Mouse (Mus musculus) embryonic facial prominence, embryonic 14.5 days (tissue): ENCODE measurements around the gene Lsm14b. TPM values are rescaled to one million over a fixed set of nuclear protein-coding genes. Genes with fewer than 3 reads are reported as not detected.
A peak's percentile ranks its signal among the peaks of the same experiment; 100 is the strongest.

Experiments used
- ATAC-seq: fragments of 200-750 bp; cut with Nextera tagmentation; 2 replicates; pipeline ENCODE4 v1.8.0; 2017; ENCODE audit warnings: low read depth, moderate number of reproducible peaks, moderate TSS enrichment
- DNase-seq: peaks from one replicate; pipeline ENCODE4 v3.0.0-alpha.2; 2015; ENCODE audit warnings: low spot score
- H3K27ac ChIP-seq: fragments of 300-500 bp; sonication (generic); replicated peaks from 2 replicates; pipeline ENCODE4 v1.5.1; 2014; ENCODE audit warnings: low read depth, mild to moderate bottlenecking, low read length, moderate library complexity
- H3K27me3 ChIP-seq: fragments of 300-500 bp; sonication (generic); replicated peaks from 2 replicates; pipeline ENCODE4 v1.6.1; 2014; ENCODE audit warnings: low read length; ENCODE audit not compliant: control insufficient read depth, insufficient read depth
- H3K36me3 ChIP-seq: fragments of 300-500 bp; sonication (generic); 2 replicates; pipeline ENCODE4 v1.6.1; 2014; ENCODE audit warnings: low read length, mixed read lengths; ENCODE audit not compliant: control insufficient read depth, insufficient read depth
- H3K4me1 ChIP-seq: fragments of 300-500 bp; sonication (generic); 2 replicates; pipeline ENCODE4 v1.6.1; 2014; ENCODE audit warnings: antibody characterized with exemption, low read length; ENCODE audit not compliant: control insufficient read depth, insufficient read depth
- H3K4me2 ChIP-seq: fragments of 300-500 bp; sonication (generic); 2 replicates; pipeline ENCODE4 v1.6.1; 2014; ENCODE audit warnings: low read depth, mild to moderate bottlenecking, low read length, moderate library complexity, mixed read lengths
- H3K4me3 ChIP-seq: fragments of 300-500 bp; sonication (generic); 2 replicates; pipeline ENCODE4 v1.5.1; 2014; ENCODE audit warnings: low read depth, mild to moderate bottlenecking, low read length
- H3K9ac ChIP-seq: fragments of 300-500 bp; sonication (generic); 2 replicates; pipeline ENCODE4 v1.6.1; 2014; ENCODE audit warnings: low read depth, mild to moderate bottlenecking, low read length, moderate library complexity, mixed read lengths
- H3K9me3 ChIP-seq: fragments of 300-500 bp; sonication (generic); 2 replicates; pipeline ENCODE4 v1.6.1; 2016; ENCODE audit warnings: low read length; ENCODE audit not compliant: control insufficient read depth
- WGBS: fragments of 180-500 bp; shearing (Covaris S2); extraction: QIAGEN DNeasy Blood & Tissue Kit; methylation state at CpG from one replicate; pipeline ENCODE4 v1.1.7; 2014; 5-methylcytosine and 5-hydroxymethylcytosine counted together
- polyA plus RNA-seq: library from polyadenylated mRNA; unstranded; fragments of >200 nt; fragmentation: Nextera tagmentation; extraction: Ambion mirVana; gene quantifications from 2 replicates; pipeline ENCODE4 v1.2.1, GENCODE M21; 2014

Lsm14b gene
- polyA plus RNA-seq, 1 experiment from 2014 or later = 6.1 TPM

- WGBS = under 1% methylated on average over 19 of the region's 66 CpGs
- Histone ChIP-seq H3K27ac (peak overlapping the region; percentile 93), H3K4me2 (peak overlapping the region; percentile 84), H3K4me1 (peaks cover 20% of the 10 kb centered on the region), H3K9ac (peak overlapping the region; percentile 93), H3K9me3 (no peaks in the 10 kb centered on the region), H3K36me3 (peaks cover 25% of the 10 kb centered on the region), H3K4me3 (peak overlapping the region; percentile 98), H3K27me3 (no peaks in the 10 kb centered on the region)
- peak; percentile 34 for DNase-seq
- ATAC-seq = peak; percentile 58
Measured at GRCm38 (mm10) chr2:180041577-180042255, 16.9 kb downstream of the Lsm14b start.

GRCm38 (mm10) chr2:180042256-180042857 lies 17.6 kb downstream of the Lsm14b start, which contains the start of the genes Psma7 and Ss18l1:
TSS of gene Psma7 (minus strand) at chr2:180042433.
TSS of gene Ss18l1 (plus strand) at chr2:180042509.
- WGBS = 1% methylated on average over 32 of the region's 78 CpGs
- no peaks in the 10 kb centered on the region for H3K27me3 ChIP-seq
- peak within 1 kb of the TSS; percentile 98 for H3K4me3 ChIP-seq
- peaks cover 20% of the 10 kb centered on the region for H3K4me1 ChIP-seq
- peak within 1 kb of the TSS; percentile 84 for H3K4me2 ChIP-seq
- no peaks in the 10 kb centered on the region for H3K9me3 ChIP-seq
- peak within 1 kb of the TSS; percentile 93 for H3K9ac ChIP-seq
- DNase-seq (peak; percentile 95), ATAC-seq (peak; percentile 96)
- peaks cover 19% of the 10 kb centered on the region for H3K36me3 ChIP-seq
- H3K27ac ChIP-seq = peak within 1 kb of the TSS; percentile 93

GRCm38 (mm10) chr2:180042858-180043515 lies 18.2 kb downstream of the Lsm14b start:
- H3K9ac ChIP-seq = peak overlapping the region; percentile 93
- WGBS = under 1% methylated on average over 27 of the region's 66 CpGs
- DNase-seq (peak; percentile 67), ATAC-seq (peak; percentile 56)
- H3K27ac ChIP-seq = peak overlapping the region; percentile 93
- H3K4me1 ChIP-seq = peaks cover 20% of the 10 kb centered on the region
- H3K4me2 ChIP-seq = peak overlapping the region; percentile 84
- H3K27me3 ChIP-seq = no peaks in the 10 kb centered on the region
- peaks cover 12% of the 10 kb centered on the region for H3K36me3 ChIP-seq
- H3K9me3 ChIP-seq = no peaks in the 10 kb centered on the region
- H3K4me3 ChIP-seq = peak overlapping the region; percentile 98

- Histone ChIP-seq H3K27ac (no peak overlapping the region), H3K9me3 (no peaks in the 10 kb centered on the region), H3K4me3 (no peak overlapping the region), H3K4me1 (peaks cover 20% of the 10 kb centered on the region), H3K36me3 (no peaks in the 10 kb centered on the region; the same call in 1 of the 2 replicates), H3K27me3 (no peaks in the 10 kb centered on the region), H3K9ac (no peak overlapping the region), H3K4me2 (no peak overlapping the region)
- no peak for ATAC-seq
- peak; percentile 70 for DNase-seq
- WGBS = 53% methylated on average over 4 of the region's 4 CpGs
Measured at GRCm38 (mm10) chr2:180045283-180045682, 20.5 kb downstream of the Lsm14b start.

GRCm38 (mm10) chr2:180047580-180047979 lies 22.8 kb downstream of the Lsm14b start:
- DNase-seq = no peak
- no peak for ATAC-seq
- WGBS = 86% methylated on average over 3 of the region's 3 CpGs

GRCm38 (mm10) chr2:180047980-180048635 lies 23.3 kb downstream of the Lsm14b start:
- ATAC-seq = no peak
- H3K27ac ChIP-seq = no peak overlapping the region
- no peak for DNase-seq
- H3K36me3 ChIP-seq = peaks cover 5% of the 10 kb centered on the region; the same call in 1 of the 2 replicates
- H3K9ac ChIP-seq = no peak overlapping the region
- H3K4me2 ChIP-seq = no peak overlapping the region
- 92% methylated on average over 18 of the region's 18 CpGs for WGBS
- H3K27me3 ChIP-seq = no peaks in the 10 kb centered on the region
- H3K4me3 ChIP-seq = no peak overlapping the region
- no peaks in the 10 kb centered on the region for H3K9me3 ChIP-seq
- H3K4me1 ChIP-seq = peaks cover 10% of the 10 kb centered on the region

More at GRCm38 (mm10) chr2:180047580-180047979, 22.8 kb downstream of the Lsm14b start:
- Histone ChIP-seq H3K9me3 (no peaks in the 10 kb centered on the region), H3K27me3 (no peaks in the 10 kb centered on the region), H3K36me3 (no peaks in the 10 kb centered on the region; the same call in 1 of the 2 replicates), H3K4me2 (no peak overlapping the region), H3K27ac (no peak overlapping the region), H3K4me3 (no peak overlapping the region), H3K4me1 (peaks cover 10% of the 10 kb centered on the region), H3K9ac (no peak overlapping the region)

DNA sequence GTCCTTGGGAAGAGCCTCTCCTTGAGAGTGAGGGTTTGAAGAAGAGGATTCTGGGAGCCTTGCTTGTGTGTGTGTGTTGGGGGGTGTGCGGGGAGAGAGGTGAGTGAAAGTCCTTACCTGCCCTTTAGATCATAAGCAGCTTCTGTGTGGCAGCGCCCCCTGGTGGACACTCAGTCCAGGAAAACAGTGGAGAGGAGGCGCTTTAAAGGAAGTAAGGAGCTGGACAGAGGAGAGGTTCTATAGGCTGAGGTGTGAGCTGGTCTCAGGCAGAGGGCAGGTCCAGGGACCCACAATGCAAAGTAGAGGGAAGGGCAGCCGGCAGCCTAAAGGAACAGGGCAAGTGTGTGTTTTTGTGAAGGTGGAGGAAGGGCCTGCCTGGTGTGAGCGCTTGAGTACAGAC lies 26.2 kb downstream of the Lsm14b start:
- DNase-seq = peak; percentile 59
- peaks cover 33% of the 10 kb centered on the region for H3K36me3 ChIP-seq
- H3K4me1 ChIP-seq = no peaks in the 10 kb centered on the region
- no peak overlapping the region for H3K4me2 ChIP-seq
- no peak overlapping the region for H3K9ac ChIP-seq
- H3K27me3 ChIP-seq = no peaks in the 10 kb centered on the region
- no peak overlapping the region for H3K4me3 ChIP-seq
- no peak overlapping the region for H3K27ac ChIP-seq
- WGBS = 23% methylated on average over 5 of the region's 5 CpGs
- no peaks in the 10 kb centered on the region for H3K9me3 ChIP-seq
- peak; percentile 54 for ATAC-seq

- Histone ChIP-seq H3K27ac (no peak overlapping the region), H3K4me1 (no peaks in the 10 kb centered on the region), H3K4me3 (no peak overlapping the region), H3K4me2 (no peak overlapping the region), H3K27me3 (no peaks in the 10 kb centered on the region), H3K36me3 (peaks cover 45% of the 10 kb centered on the region), H3K9me3 (no peaks in the 10 kb centered on the region), H3K9ac (no peak overlapping the region)
- 87% methylated on average over 14 of the region's 14 CpGs for WGBS
- ATAC-seq (no peak), DNase-seq (no peak)
Measured at GRCm38 (mm10) chr2:180051986-180052733, 27.4 kb downstream of the Lsm14b start.
